Mouse (Mus musculus) kidney, embryonic 16.5 days (tissue): Measurements from ENCODE around the gene Ucn3. TPM values are rescaled to one million over a fixed set of nuclear protein-coding genes. Genes with fewer than 3 reads are reported as not detected.
"Not testable (repeated sequence)": the region's sequence is repeated elsewhere in the genome, so short reads cannot be mapped to it uniquely, and the experiment has no call there.

Source experiments
- ATAC-seq: fragments of 200-750 bp; cut with Nextera tagmentation; 2 replicates; pipeline ENCODE4 v1.8.0; 2017; ENCODE audit warnings: moderate TSS enrichment; ENCODE audit not compliant: low FRiP score, low TSS enrichment
- H3K27ac ChIP-seq: fragments of 300-500 bp; sonication (generic); 2 replicates; pipeline ENCODE4 v1.5.1; 2014; ENCODE audit warnings: low read length
- H3K27me3 ChIP-seq: fragments of 300-500 bp; sonication (generic); 2 replicates; pipeline ENCODE4 v1.6.1; 2014; ENCODE audit warnings: low read length, control low read depth, mixed read lengths; ENCODE audit not compliant: insufficient read depth
- H3K36me3 ChIP-seq: fragments of 300-500 bp; sonication (generic); 2 replicates; pipeline ENCODE4 v1.6.1; 2014; ENCODE audit warnings: low read length, control low read depth, mixed read lengths; ENCODE audit not compliant: insufficient read depth
- H3K4me1 ChIP-seq: fragments of 300-500 bp; sonication (generic); 2 replicates; pipeline ENCODE4 v1.6.1; 2014; ENCODE audit warnings: low read length, control low read depth, mixed read lengths; ENCODE audit not compliant: insufficient read depth
- H3K4me2 ChIP-seq: fragments of 300-500 bp; sonication (generic); replicated peaks from 2 replicates; pipeline ENCODE4 v1.6.1; 2014; ENCODE audit warnings: low read depth, low read length
- H3K4me3 ChIP-seq: fragments of 300-500 bp; sonication (generic); 2 replicates; pipeline ENCODE4 v1.5.1; 2014; ENCODE audit warnings: mild to moderate bottlenecking, low read length
- H3K9ac ChIP-seq: fragments of 300-500 bp; sonication (generic); replicated peaks from 2 replicates; pipeline ENCODE4 v1.6.1; 2014; ENCODE audit warnings: low read length
- H3K9me3 ChIP-seq: fragments of 300-500 bp; sonication (generic); 2 replicates; pipeline ENCODE4 v1.6.1; 2016; ENCODE audit warnings: low read length, control low read depth
- WGBS: fragments of 180-500 bp; shearing (Covaris S2); extraction: QIAGEN DNeasy Blood & Tissue Kit; methylation state at CpG from one replicate; pipeline ENCODE4 v1.1.7; 2014; 5-methylcytosine and 5-hydroxymethylcytosine counted together
- polyA plus RNA-seq: library from polyadenylated mRNA; unstranded; fragments of >200 nt; fragmentation: Nextera tagmentation; extraction: Ambion mirVana; gene quantifications from 2 replicates; pipeline ENCODE4 v1.2.1, GENCODE M21; 2015

Ucn3 gene
- polyA plus RNA-seq, 1 experiment from 2014 or later, result not detected

DNA sequence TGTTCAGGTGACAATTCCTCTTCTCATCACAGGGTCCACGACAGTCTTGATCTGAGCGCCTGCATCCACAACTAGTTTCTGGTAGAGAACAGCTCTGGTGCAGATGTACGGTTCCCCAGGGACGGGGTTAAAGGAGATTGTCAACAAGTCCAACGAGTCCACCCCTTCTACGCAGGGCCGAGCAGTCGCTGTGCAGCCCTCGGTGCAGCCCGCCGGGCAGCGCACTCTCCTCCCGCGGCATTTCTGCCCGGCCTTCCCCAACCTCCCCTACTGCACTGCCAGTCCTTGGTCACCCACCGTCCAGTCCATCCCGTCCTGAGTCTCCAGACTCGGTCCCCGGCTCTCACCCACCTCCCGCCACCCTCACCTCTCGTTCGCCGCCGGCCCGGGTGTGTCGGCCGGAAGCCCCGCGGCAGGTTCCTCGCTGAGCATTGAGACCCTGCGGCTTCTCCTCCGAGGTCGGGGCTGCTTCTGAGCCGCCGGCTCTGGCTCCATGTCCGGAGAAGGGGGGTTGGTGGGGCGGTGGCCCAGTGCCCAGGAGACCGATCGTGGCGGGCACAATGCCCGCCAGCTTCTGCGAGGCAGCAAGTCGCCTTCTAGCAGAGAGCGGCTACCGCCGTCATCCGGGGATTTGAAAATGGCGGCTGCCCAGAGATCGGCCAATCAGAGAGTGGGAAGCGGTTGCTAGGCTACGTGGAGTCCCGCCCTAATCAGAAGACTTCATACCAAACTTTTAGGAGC is 27.4 kb downstream of the Ucn3 start, which contains the start of the genes Net1 and Tubal3:
TSS of gene Net1 (minus strand) at position 650 of the 741 bp plus-strand sequence.
TSS of gene Tubal3 (plus strand) at position 704 of the 741 bp plus-strand sequence.
- 0% methylated on average over 52 of the region's 52 CpGs for WGBS
- Histone ChIP-seq H3K4me2 (peak within 1 kb of the TSS; percentile 77), H3K4me3 (peak within 1 kb of the TSS; percentile 95), H3K36me3 (peaks cover 11% of the 10 kb centered on the region), H3K27ac (peak within 1 kb of the TSS; percentile 73), H3K9me3 (0 out of 2 replicates have a peak, but pooled peaks cover 5% of the 10 kb centered on the region), H3K27me3 (no peaks in the 10 kb centered on the region), H3K9ac (peak within 1 kb of the TSS; percentile 93), H3K4me1 (peaks cover 7% of the 10 kb centered on the region)
- peak; percentile 99 for ATAC-seq

DNA sequence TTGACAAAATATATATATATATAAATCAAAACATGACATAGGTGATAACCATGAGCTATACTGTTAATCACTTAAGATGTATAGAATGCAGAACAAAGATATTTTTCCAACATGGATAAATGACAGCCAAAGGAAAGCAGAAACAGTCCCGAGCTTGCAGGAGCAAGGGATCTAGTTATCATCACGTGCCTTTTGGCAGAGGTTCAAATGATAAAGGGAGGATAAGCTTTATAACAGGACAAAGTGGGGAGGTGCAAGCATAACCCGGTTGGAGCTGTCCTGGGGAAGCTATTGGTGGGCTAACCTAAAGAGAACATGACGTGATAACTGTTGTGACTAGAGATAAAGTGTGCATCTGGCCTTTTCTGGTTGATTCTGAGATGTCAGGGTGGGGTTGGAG is 31.6 kb downstream of the Ucn3 start:
- WGBS, result 72% methylated on average over 4 of the region's 4 CpGs
- ATAC-seq, result no peak
- Histone ChIP-seq H3K4me2 (no peak overlapping the region), H3K9me3 (0 out of 2 replicates have a peak, but pooled peaks cover 5% of the 10 kb centered on the region), H3K4me1 (peaks cover 7% of the 10 kb centered on the region), H3K36me3 (peaks cover 13% of the 10 kb centered on the region), H3K4me3 (no peak overlapping the region), H3K27me3 (no peaks in the 10 kb centered on the region), H3K9ac (no peak overlapping the region), H3K27ac (no peak overlapping the region)

GRCm38 (mm10) chr13:3910356-3910755 is 34.8 kb downstream of the Ucn3 start:
- Histone ChIP-seq H3K4me1 (no peaks in the 10 kb centered on the region), H3K4me2 (no peak overlapping the region), H3K9me3 (no peaks in the 10 kb centered on the region), H3K9ac (no peak overlapping the region), H3K27me3 (no peaks in the 10 kb centered on the region), H3K27ac (no peak overlapping the region), H3K4me3 (no peak overlapping the region), H3K36me3 (peaks cover 8% of the 10 kb centered on the region; the same call in 1 of the 2 replicates)
- 77% methylated on average over 5 of the region's 5 CpGs for WGBS
- no peak for ATAC-seq

DNA sequence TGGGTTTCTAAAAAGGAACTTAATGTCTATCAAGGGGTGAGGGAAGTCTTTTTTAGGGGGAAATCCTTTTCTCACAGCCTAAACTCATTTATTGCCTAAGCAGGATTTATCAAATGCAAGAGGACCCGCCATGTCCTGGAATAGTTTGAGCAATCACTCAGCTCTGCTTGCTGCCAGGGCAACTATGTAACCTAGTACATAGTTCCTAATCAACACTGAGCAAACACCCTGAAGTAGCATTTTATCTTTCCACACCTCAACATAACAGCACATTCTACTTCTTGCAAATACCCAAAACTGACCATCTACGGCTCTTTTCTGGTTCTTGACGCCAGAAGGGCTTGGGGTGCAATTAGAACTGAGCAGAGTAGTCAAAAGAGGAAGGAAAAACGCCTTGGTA is 36.9 kb downstream of the Ucn3 start:
- 88% methylated on average over 4 of the region's 4 CpGs for WGBS
- Histone ChIP-seq H3K27ac (no peak overlapping the region), H3K36me3 (peaks cover 2% of the 10 kb centered on the region; the same call in 1 of the 2 replicates), H3K9ac (no peak overlapping the region), H3K4me1 (no peaks in the 10 kb centered on the region), H3K4me3 (no peak overlapping the region), H3K4me2 (no peak overlapping the region), H3K9me3 (no peaks in the 10 kb centered on the region), H3K27me3 (no peaks in the 10 kb centered on the region)
- ATAC-seq, result no peak

DNA sequence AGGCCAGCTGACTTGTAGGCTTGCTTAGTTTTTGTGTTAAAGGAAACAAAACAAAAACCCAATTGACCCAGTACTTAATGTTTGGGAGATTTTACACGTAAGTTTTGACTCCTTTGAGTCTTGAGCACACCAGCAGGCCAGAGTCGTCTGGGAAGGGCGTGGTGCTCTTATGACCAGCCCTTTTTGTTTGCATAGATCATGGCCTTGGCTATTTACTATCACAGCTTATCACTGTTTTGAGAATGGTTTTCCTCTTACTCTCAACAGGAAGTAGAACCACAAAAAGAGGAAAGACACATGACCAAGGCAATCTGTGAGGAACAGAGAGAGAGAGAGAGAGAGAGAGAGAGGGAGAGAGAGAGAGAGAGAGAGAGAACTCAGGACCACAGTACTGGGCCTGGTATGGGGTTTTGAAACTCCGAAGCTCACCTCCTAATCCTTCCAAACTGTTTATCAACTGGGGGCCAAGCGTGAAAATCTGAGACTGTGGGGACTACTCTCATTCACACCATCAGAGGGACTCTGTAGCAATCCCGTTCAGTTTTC is 37.9 kb downstream of the Ucn3 start:
- Histone ChIP-seq H3K9ac (no peak overlapping the region), H3K9me3 (no peaks in the 10 kb centered on the region), H3K36me3 (peaks cover 2% of the 10 kb centered on the region; the same call in 1 of the 2 replicates), H3K4me1 (no peaks in the 10 kb centered on the region), H3K27me3 (no peaks in the 10 kb centered on the region), H3K4me3 (no peak overlapping the region), H3K27ac (no peak overlapping the region), H3K4me2 (no peak overlapping the region)
- WGBS, result 77% methylated on average over 6 of the region's 6 CpGs
- ATAC-seq, result no peak

DNA sequence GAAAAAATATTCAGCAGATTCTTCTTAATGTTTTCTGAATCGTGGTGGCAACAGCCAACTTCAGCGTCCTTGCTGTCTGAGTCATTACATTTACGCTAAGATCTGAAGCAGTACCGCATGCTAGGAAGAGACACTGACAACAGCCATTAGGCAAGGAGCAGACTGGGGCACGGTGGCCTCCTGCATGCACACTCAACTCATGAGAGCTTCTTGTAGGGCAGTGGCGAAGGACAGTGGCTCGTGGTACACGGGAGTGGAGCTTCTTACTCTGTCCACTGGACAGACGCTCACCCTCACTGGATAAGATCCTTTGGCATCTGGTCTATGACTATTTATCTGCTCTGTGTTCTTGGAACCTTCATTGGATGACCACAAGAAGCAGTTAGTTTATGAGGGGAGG is 45.8 kb downstream of the Ucn3 start:
- ATAC-seq, result 0 out of 2 replicates have a peak, but pooled peaks have one; percentile 29
- 0 out of 2 replicates have a peak, but pooled peaks cover 6% of the 10 kb centered on the region for H3K36me3 ChIP-seq
- WGBS, result 79% methylated on average over 9 of the region's 9 CpGs
- H3K4me1 ChIP-seq, result no peaks in the 10 kb centered on the region
- no peak overlapping the region for H3K4me2 ChIP-seq
- no peak overlapping the region for H3K4me3 ChIP-seq
- H3K27me3 ChIP-seq, result no peaks in the 10 kb centered on the region
- H3K27ac ChIP-seq, result no peak overlapping the region
- no peak overlapping the region for H3K9ac ChIP-seq
- no peaks in the 10 kb centered on the region for H3K9me3 ChIP-seq

DNA sequence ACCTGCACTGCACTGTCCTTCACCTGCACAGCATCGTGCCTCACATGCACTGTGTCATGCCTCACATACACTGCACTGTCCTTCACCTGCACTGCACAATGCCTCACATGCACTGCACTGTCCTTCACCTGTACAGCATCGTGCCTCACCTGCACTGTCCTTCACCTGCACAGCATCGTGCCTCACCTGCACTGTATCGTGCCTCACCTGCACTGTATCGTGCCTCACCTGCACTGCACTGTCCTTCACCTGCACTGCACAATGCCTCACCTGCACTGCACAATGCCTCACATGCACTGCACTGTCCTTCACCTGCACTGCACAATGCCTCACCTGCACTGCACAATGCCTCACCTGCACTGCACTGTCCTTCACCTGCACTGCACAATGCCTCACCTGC is 46.9 kb downstream of the Ucn3 start:
- not testable (repeated sequence) for H3K36me3 ChIP-seq, ATAC-seq, H3K27ac ChIP-seq, H3K4me3 ChIP-seq, H3K9ac ChIP-seq, H3K27me3 ChIP-seq, H3K9me3 ChIP-seq, H3K4me2 ChIP-seq, H3K4me1 ChIP-seq
- 94% methylated on average over 5 of the region's 5 CpGs for WGBS

- H3K27ac ChIP-seq, result no peak overlapping the region
- H3K9me3 ChIP-seq, result no peaks in the 10 kb centered on the region
- H3K27me3 ChIP-seq, result no peaks in the 10 kb centered on the region
- ATAC-seq, result no peak
- no peak overlapping the region for H3K4me2 ChIP-seq
- 38% methylated on average over 5 of the region's 5 CpGs for WGBS
- H3K4me3 ChIP-seq, result no peak overlapping the region
- H3K36me3 ChIP-seq, result 0 out of 2 replicates have a peak, but pooled peaks cover 6% of the 10 kb centered on the region
- no peak overlapping the region for H3K9ac ChIP-seq
- peaks cover 5% of the 10 kb centered on the region for H3K4me1 ChIP-seq
Observed at GRCm38 (mm10) chr13:3896913-3897312, 48.2 kb downstream of the Ucn3 start.

DNA sequence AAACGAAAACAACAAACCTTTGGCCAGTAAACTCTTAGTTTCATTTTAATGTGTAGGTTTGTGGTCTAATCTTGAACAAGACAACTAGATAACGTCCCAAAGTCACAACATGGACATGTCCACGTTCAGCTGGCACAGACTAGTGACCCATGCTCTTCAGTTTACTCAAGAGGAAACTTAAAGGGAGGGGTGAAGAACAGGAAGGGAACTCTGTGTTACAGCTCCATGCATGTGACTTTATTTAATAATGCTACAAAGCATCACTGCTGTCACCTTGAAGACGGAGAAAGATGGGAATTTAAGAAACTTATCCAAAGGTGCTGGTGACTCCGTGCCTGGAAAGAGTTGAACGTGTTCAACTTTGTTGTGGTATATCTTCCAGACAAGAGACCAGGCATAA is 49.1 kb downstream of the Ucn3 start:
- Histone ChIP-seq H3K9ac (no peak overlapping the region), H3K36me3 (0 out of 2 replicates have a peak, but pooled peaks cover 6% of the 10 kb centered on the region), H3K27ac (no peak overlapping the region), H3K27me3 (no peaks in the 10 kb centered on the region), H3K9me3 (no peaks in the 10 kb centered on the region), H3K4me3 (no peak overlapping the region), H3K4me1 (peaks cover 11% of the 10 kb centered on the region), H3K4me2 (no peak overlapping the region)
- no peak for ATAC-seq
- 85% methylated on average over 6 of the region's 6 CpGs for WGBS
